Mouse (Mus musculus): Measurements from ENCODE around the gene Mrps34.

Mrps34 gene

DNA sequence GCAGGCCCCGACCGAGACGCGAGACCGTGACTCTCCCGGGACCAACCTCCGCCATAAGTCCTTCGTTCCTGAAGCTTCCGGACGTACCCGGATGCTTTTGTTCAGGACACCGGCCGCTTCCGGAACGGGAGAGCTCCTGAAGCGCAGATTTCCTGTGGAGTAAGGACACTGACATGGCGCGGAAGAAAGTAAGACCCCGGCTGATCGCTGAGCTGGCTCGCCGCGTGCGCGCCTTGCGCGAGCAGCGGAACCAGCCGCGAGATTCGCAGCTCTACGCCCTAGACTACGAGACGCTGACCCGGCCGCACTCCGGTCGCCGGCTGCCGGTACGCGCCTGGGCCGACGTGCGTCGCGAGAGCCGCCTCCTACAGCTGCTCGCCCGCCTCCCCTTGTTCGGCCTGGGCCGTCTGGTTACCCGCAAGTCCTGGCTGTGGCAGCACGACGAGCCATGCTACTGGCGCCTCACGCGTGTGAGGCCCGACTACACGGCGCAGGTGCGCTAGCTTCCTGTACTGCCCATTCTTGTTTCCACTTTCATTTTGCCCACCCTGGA, at the start of gene Mrps34, which contains the start of gene Eme2:
Gene Mrps34, plus strand, starts transcription at position 122 of the 553 bp plus-strand sequence.
Gene Eme2, minus strand, starts transcription at position 93 of the 553 bp plus-strand sequence.
- peak; percentile 81 for DNase-seq

- DNase-seq, result no peak
These were observed 47.5 kb upstream of the Mrps34 start for GRCm38 (mm10) chr17:24847386-24847785.

- DNase-seq, result no peak
These were observed 46.3 kb upstream of the Mrps34 start for GRCm38 (mm10) chr17:24848600-24849031.

DNA sequence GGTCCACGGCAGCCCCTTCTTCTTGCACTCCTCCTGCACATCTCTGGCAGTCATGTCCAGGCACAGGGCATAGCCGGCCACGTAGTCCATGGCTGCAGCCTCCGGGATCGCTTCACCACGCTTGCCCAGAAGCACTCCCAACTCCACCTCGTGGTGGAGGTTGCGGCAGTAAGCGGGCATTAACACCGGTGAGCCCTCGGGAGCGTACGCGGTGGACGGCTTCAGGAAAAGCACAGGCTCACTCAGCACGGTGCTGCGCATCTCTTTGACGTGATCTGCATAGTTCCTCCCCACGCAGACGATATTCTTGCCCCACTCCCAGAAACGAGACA, 45.2 kb upstream of the Mrps34 start:
- no peak for DNase-seq

- DNase-seq, result peak; percentile 95
These were observed 44.7 kb upstream of the Mrps34 start, which contains the start of gene Fahd1 for GRCm38 (mm10) chr17:24850065-24850772. TSS of gene Fahd1 (minus strand) at chr17:24850364.

- no peak for DNase-seq
These were observed 44.2 kb upstream of the Mrps34 start for GRCm38 (mm10) chr17:24850773-24851127.

DNA sequence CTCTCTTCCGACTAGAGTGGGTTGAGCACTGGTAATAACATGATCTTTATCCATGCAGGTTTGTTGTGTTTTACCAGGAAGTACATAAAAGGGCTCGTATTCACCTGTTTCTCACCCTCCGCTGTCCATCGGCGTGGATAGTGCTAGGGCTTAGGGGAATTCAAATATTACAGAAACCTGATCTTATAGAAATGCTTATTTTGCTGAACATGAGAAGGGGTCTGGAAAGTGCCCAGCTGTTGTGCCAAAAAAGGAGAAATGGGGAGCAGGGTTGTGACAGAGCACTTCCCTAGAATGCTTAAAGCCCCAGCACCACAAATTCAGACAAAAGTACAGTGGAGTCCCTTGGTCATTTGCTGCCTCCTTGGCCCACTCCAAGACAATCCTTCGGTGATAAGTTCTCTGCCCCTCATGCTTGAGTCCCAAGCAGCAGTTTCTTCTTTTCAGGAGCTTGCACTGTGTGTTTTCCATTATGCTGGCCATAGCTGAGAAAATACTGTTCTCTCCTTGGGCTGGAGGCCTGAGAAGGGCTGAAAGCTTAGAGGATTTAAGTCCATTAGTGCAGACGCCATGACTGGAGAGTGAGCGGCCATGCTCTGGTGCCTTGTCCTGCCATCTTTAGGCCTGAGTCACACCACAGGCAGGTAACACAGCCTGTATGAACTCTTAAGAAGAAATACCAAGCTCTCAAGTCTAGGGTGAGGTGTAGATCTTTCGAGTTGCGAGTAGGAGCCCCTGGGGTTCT, 43.4 kb upstream of the Mrps34 start:
- DNase-seq, result no peak

- DNase-seq, result no peak
These were observed 39.0 kb upstream of the Mrps34 start for GRCm38 (mm10) chr17:24855838-24856464.

DNA sequence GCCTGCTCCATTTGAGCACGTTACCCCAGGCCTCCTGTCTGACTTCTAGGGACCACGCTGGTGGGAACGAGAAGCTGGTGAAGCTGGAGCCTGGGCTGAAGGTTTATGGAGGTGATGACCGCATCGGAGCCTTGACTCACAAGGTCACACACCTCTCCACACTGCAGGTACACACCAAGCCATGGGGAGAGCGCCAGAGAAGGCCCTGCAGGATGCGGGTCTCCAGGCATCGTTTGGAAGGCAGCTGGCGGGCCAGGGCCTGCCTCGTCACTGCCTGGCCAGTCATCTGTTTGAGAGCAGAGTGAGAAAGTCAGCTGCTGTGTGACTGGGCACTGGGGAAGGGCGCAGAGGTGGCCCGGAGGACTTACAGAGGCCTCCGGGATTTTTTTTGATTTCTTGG, 38.3 kb upstream of the Mrps34 start:
- DNase-seq, result no peak

GRCm38 (mm10) chr17:24857831-24858470, 37.0 kb upstream of the Mrps34 start:
- DNase-seq, result no peak

DNA sequence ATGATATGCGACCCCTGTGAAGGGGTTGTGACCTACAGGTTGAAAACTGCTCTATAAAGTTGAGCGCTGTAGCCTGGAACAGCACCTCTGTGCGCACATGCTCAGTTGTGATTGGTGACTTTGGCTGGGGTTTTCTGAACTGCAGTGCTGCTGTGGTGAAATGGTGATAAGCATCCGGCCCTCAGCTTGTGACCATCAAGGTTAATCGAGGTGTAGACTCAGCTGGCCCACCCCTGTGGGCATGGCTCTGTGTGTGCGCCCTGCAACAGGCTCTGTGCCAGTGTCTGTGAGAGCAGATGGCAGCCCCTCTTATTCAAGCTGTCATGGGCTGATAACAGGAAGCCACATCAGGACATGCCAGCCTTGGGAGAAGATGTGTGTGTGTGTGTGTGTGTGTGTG, 35.9 kb upstream of the Mrps34 start:
- no peak for DNase-seq

DNA sequence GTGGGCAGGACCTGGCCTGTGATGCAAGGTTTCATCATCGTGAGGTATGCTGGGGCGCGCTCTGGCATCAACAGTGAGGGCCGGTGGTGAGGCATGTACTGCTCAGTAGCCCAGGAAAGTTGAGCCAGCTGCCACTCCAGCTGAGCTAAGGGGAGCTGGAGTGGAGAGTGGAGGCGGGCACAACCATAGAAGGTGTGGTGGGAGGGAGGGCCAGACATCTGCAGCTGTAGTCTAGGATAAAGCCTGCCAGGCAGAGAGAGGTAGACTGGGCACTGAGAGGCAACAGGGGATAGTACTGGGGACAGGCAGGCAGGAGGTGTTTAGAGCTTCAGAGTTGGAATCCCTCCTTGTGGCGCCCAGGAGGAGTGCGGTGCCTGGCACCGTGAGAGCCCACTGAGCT, 34.8 kb upstream of the Mrps34 start:
- no peak for DNase-seq

DNA sequence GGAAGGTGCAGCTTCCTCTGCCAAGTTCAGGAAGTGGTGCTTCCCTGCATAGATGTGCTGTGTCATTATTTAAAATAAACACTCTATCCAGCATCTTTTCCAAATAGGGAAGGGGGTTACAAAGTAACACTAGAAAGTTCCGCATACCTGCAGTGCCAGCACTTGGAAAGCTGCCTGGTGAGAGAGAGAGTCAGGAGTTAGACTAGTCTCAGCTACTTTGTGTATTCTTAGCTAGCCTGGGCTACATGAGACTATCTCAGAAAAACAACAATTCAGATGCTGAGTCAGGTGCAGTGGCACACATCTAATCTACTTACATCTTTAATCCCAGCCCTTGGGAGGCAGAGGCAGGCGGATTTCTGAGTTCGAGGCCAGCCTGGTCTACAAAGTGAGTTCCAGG, 33.1 kb upstream of the Mrps34 start:
- no peak for DNase-seq

DNA sequence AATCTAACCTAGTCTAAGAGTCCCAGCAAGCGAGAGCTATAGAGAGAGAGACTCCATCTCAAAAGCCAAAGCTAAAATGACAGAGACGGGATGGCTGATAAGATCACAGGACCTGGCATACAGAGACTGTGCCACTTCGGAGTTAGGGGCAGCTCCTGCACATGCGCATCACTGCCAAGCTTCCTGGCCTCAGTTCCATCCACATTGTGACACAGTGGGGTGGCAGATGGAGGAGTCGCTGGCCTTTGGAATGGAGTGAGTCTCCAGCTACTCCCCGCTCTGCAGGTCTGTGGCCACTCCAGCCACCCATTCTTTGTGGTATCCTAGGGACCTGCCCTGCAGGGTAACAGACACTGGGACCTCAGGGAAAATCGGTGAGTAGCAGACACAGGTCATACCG, 29.1 kb upstream of the Mrps34 start, which contains the start of gene Igfals:
Gene Igfals, plus strand, starts transcription at position 222 of the 400 bp plus-strand sequence.
- DNase-seq, result no peak

GRCm38 (mm10) chr17:24867914-24868313, 27.0 kb upstream of the Mrps34 start:
- DNase-seq, result no peak

GRCm38 (mm10) chr17:24873695-24874404, 21.1 kb upstream of the Mrps34 start:
- no peak for DNase-seq

- DNase-seq, result no peak
These were observed 20.5 kb upstream of the Mrps34 start for GRCm38 (mm10) chr17:24874405-24874745.

DNA sequence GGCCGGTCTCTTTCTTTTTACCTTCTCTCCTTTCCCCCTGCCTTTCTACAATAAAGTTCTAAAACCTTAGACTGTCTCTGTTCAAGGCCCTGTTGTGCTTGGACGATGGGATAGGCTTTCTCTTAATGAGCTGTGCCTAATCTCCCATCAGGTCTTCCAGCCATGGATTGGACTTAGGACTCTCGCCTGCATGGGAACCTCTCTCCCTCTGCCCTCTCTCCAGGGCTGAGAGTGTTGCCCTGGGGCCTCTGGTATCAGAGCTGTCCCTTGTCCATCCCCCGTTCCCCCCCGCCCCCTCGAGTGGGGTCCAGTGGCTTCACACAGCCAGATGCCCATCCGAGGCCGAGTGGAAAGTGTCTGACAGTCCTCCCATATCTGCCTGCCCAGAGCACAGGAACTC, 19.9 kb upstream of the Mrps34 start:
- no peak for DNase-seq

- no peak for DNase-seq
These were observed 17.4 kb upstream of the Mrps34 start for GRCm38 (mm10) chr17:24877336-24878116.

- DNase-seq, result peak; percentile 45
These were observed 16.9 kb upstream of the Mrps34 start for GRCm38 (mm10) chr17:24878117-24878397.

DNA sequence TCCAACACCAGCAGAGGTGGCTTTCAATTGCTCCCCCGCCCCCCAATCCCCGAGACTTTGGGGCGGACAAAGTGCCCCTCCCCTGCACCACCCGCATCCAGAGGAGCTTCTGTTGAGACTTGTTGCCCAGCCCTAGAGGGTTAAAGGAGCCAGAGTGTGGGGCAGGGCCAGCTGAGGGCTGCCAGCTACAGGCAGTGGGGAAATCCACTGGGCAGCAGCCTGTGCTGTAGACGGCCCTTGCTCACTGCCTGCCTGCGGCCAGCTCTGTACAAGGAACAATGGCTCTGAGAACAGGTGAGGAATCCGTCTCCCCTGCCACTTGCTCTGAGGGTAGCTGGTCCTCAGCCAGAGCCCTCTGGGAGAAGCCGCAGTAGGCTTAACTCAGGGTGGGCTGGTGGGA, 16.4 kb upstream of the Mrps34 start:
- no peak for DNase-seq

All from lung, postnatal 14 days (tissue).